Mouse (Mus musculus) ES-Bruce4 (cell line): ENCODE measurements around the gene Fbxo5. TPM values are rescaled to one million over a fixed set of nuclear protein-coding genes. Genes with fewer than 3 reads are reported as not detected.
A peak's percentile ranks its signal among the peaks of the same experiment; 100 is the strongest.

Source experiments
- H3K27ac ChIP-seq: 2 replicates; pipeline ENCODE4 v1.5.1; 2012; ENCODE audit warnings: low read length, inconsistent platforms; ENCODE audit not compliant: insufficient read depth
- H3K27me3 ChIP-seq: 2 replicates; pipeline ENCODE4 v1.6.1; 2012; ENCODE audit warnings: mild to moderate bottlenecking, low read length, inconsistent platforms; ENCODE audit not compliant: control insufficient read depth, poor library complexity, insufficient read depth, severe bottlenecking
- H3K36me3 ChIP-seq: 2 replicates; pipeline ENCODE4 v1.6.1; 2012; ENCODE audit warnings: inconsistent platforms, mild to moderate bottlenecking, low read length, moderate library complexity; ENCODE audit not compliant: control insufficient read depth, poor library complexity, insufficient read depth, severe bottlenecking
- H3K4me1 ChIP-seq: one replicate; pipeline ENCODE4 v1.8.1; 2011; ENCODE audit warnings: low read length; ENCODE audit not compliant: control insufficient read depth, insufficient read depth
- H3K4me3 ChIP-seq: 2 replicates; pipeline ENCODE4 v1.5.1; 2011; ENCODE audit warnings: low read depth, mild to moderate bottlenecking, low read length
- H3K9ac ChIP-seq: 2 replicates; pipeline ENCODE4 v1.6.1; 2012; ENCODE audit warnings: low read depth, mild to moderate bottlenecking, inconsistent platforms; ENCODE audit not compliant: poor library complexity, severe bottlenecking
- H3K9me3 ChIP-seq: replicated peaks from 2 replicates; pipeline ENCODE4 v1.6.1; 2012; ENCODE audit warnings: mild to moderate bottlenecking, low read length, inconsistent platforms; ENCODE audit not compliant: control insufficient read depth, poor library complexity, insufficient read depth, severe bottlenecking
- CTCF ChIP-seq: IDR thresholded peaks from one replicate; pipeline ENCODE4 v1.8.1; 2011; ENCODE audit warnings: low read depth, low read length
- EP300 ChIP-seq: IDR thresholded peaks from 2 replicates; pipeline ENCODE4 v1.6.1; 2011; ENCODE audit warnings: low read depth, low read length; ENCODE audit not compliant: insufficient read depth
- POLR2A ChIP-seq: IDR thresholded peaks from one replicate; pipeline ENCODE4 v1.8.1; 2011; ENCODE audit warnings: low read length; ENCODE audit not compliant: insufficient read depth
- polyA plus RNA-seq: library from polyadenylated mRNA; stranded (reverse); fragments of >200 nt; gene quantifications from 2 replicates; pipeline ENCODE4 v1.2.4, GENCODE M21; 2011; ENCODE audit warnings: low read depth; ENCODE audit not compliant: missing spikeins, insufficient read depth, insufficient read length

Gene Fbxo5
- polyA plus RNA-seq, 1 experiment, result 90.1 TPM

DNA sequence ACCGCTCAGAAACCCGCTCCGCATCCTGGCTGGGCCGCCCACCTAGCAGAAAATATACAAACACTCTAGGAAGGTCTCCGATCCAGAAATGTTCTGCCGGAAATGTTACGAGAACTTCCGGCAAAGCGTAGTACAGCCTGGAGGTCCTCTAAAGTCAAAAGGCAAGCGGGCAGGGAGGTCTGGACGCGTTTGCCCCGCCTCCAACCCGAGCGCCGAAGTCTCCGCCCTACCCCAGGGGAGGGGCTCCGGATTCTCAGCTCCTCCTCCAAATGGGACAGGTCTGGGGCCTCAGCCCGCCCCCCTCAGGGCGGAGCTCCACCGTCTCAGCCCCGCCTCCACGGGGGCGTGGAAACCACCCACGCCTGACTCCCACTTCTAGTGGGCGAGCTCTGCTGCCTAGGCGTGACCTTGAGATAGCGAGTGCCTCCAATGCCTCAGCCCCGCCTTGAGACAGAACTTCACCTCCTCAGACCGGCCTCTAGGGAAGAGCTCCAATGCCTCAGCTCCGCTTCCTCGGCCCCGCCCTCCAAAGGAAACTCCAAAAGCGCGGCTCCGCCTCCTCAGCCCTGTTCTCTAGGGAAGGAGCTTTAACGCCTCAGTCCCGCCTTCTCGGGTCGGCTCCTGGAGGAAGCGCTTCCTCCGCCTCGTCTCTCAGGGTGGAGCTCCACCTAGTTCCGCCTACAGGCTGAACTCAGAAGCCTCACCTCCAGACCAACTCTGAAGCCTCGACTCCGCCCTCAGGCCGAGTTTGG, 18.5 kb upstream of the Fbxo5 start, which contains the start of gene Mtrf1l:
TSS of gene Mtrf1l (minus strand) at position 171 of the 752 bp plus-strand sequence.
- Histone ChIP-seq H3K27me3 (no peaks in the 10 kb centered on the region), H3K9ac (peak within 1 kb of the TSS; percentile 85), H3K27ac (peak within 1 kb of the TSS; percentile 94), H3K4me1 (no peaks in the 10 kb centered on the region), H3K36me3 (peaks cover 15% of the 10 kb centered on the region), H3K4me3 (peak within 1 kb of the TSS; percentile 98), H3K9me3 (no peaks in the 10 kb centered on the region)
- TF ChIP-seq POLR2A (peak; percentile 25), CTCF (no peak), EP300 (0 out of 2 replicates have a peak, but pooled peaks have one; percentile 11)

DNA sequence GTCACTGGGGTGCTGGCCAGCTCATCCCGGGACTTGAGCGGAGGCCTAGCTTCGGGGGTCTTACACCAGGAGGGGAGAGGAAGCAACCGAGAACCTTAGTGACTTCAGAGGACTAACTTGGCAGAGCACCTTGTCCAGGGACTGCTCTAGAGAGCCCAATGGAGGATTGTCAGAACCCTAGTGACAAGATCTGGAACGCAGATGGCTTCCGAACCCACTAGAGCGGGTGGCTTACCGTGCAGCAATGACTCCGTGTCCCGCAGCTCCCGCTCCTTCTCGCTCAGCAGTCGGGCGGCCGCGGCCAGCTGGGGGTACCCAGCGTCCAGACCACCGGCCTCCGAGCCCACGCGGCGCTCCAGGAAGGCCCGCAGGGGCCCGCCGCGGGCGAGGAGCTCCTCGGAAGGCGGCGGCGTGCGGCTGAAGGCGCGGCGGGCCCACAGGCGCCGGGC, 17.9 kb upstream of the Fbxo5 start:
- Histone ChIP-seq H3K36me3 (peaks cover 20% of the 10 kb centered on the region), H3K9me3 (no peaks in the 10 kb centered on the region), H3K4me3 (peak overlapping the region; percentile 98), H3K4me1 (no peaks in the 10 kb centered on the region), H3K9ac (peak overlapping the region; percentile 85), H3K27me3 (no peaks in the 10 kb centered on the region), H3K27ac (no peak overlapping the region)
- TF ChIP-seq EP300 (no peak), POLR2A (no peak), CTCF (no peak)

DNA sequence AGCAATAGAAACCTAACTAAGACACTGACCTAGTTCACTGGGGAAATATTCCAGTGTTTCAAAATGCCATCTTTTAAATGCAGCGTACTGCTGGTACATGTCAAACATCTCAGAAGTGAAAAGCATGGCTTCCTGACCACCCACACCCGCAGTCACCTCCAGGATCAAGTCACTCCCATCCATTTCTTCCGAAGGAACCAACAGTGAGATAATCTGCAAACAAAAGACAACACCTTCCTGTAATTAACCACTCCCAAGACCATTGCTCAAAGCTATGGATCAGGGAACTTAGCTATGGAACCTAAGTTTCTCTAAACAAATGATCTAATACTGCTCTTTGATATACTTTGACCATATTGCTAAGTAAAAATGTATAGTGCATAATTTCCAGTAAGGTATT, 13.4 kb upstream of the Fbxo5 start:
- Histone ChIP-seq H3K4me1 (no peaks in the 10 kb centered on the region), H3K9me3 (no peaks in the 10 kb centered on the region), H3K4me3 (no peak overlapping the region), H3K27ac (no peak overlapping the region), H3K27me3 (no peaks in the 10 kb centered on the region), H3K36me3 (peaks cover 35% of the 10 kb centered on the region), H3K9ac (no peak overlapping the region)
- TF ChIP-seq EP300, result no peak
- no peak for TF ChIP-seq POLR2A
- no peak for TF ChIP-seq CTCF

DNA sequence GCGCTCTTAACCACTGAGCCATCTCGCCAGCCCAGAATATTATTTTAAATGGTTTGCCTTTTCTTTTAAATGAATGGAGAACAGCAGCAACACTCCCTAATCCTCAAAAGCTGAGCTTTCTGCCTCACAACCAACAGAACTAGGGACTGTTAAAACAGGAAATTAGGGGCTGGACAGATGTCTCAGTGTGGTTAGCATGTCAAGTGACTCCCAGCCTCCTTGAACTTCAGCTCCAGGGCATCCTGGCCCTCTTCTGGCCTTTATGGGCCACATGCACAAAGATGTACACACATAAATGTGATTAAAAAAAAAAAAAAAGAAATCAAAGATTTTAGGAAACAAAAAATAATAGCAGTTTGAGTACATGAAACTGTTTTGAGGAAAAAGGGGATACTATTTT, 10.6 kb upstream of the Fbxo5 start:
- no peaks in the 10 kb centered on the region for H3K4me1 ChIP-seq
- H3K9ac ChIP-seq, result no peak overlapping the region
- no peak overlapping the region for H3K4me3 ChIP-seq
- peaks cover 49% of the 10 kb centered on the region for H3K36me3 ChIP-seq
- no peak for TF ChIP-seq POLR2A
- no peak for TF ChIP-seq EP300
- TF ChIP-seq CTCF, result no peak
- no peaks in the 10 kb centered on the region for H3K9me3 ChIP-seq
- no peaks in the 10 kb centered on the region for H3K27me3 ChIP-seq
- no peak overlapping the region for H3K27ac ChIP-seq

DNA sequence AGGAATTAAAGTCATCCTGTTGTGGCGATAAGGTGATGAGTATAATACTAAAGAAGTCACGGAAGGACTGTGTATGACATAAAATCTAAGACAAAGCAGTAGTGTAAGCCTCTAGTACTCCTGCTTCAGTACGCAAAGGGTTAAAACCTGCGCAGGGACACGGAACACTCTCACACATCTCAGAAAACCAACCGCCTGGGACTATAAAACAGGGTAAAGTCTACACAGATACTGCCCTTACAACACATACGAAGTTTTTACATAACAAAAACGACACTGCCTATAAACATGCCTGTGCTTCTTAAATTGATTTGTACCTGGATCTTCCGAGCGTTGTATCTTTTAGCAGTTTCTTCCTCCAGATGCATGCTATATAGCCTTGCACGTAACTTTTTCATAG, 8.3 kb upstream of the Fbxo5 start:
- Histone ChIP-seq H3K27me3 (no peaks in the 10 kb centered on the region), H3K4me3 (no peak overlapping the region), H3K9ac (no peak overlapping the region), H3K27ac (no peak overlapping the region), H3K9me3 (no peaks in the 10 kb centered on the region), H3K36me3 (peaks cover 36% of the 10 kb centered on the region), H3K4me1 (no peaks in the 10 kb centered on the region)
- TF ChIP-seq EP300 (no peak), POLR2A (no peak), CTCF (no peak)

DNA sequence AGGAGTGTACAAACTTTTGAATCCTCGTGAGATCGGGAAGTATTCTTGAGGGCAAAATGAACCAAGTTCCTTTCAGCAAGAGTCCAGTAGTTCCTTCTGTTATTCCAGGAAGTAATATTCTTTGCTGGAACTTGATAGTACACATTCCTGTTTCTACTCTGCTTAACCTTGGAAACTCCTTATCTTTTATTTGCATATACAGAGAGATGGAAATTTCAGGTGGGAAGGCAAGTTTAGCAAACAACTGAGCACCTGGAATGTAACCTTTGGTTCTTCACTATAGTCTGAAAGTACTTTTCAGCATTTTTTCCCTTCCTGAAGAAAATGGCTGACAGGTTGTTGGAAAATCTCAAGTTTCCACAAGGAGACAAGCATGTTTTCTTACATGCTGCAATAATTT, 2.3 kb upstream of the Fbxo5 start:
- Histone ChIP-seq H3K27ac (no peak overlapping the region), H3K9me3 (no peaks in the 10 kb centered on the region), H3K9ac (0 out of 2 replicates have a peak overlapping the region, but pooled peaks have one; percentile 20), H3K4me1 (no peaks in the 10 kb centered on the region), H3K27me3 (no peaks in the 10 kb centered on the region), H3K4me3 (no peak overlapping the region), H3K36me3 (peaks cover 16% of the 10 kb centered on the region)
- no peak for TF ChIP-seq EP300
- no peak for TF ChIP-seq CTCF
- no peak for TF ChIP-seq POLR2A
